Mouse (Mus musculus): ENCODE results near the gene Zfp324.

GRCm38 (mm10) chr7:13022773-13023535, 57.3 kb downstream of the Zfp324 start:
- TF ChIP-seq CTCF (IDR thresholded peaks at IDR 0.05; ENCODE audit: control insufficient read depth, insufficient read depth, insufficient read length) = no peak
- no peak for TF ChIP-seq MYOG (IDR thresholded peaks at IDR 0.05; ENCODE audit: control insufficient read depth, extremely low read depth, insufficient read length)
- peak; percentile 17 for TF ChIP-seq MYOD1 (IDR thresholded peaks at IDR 0.05; ENCODE audit: control insufficient read depth, insufficient read length, low read depth)
- peak; percentile 93 for TF ChIP-seq MAX (IDR thresholded peaks at IDR 0.05)
- TF ChIP-seq CEBPB (IDR thresholded peaks at IDR 0.05; ENCODE audit: low read depth) = no peak
- TF ChIP-seq USF1 (IDR thresholded peaks at IDR 0.05; ENCODE audit: low read depth) = peak; percentile 5
